Mouse (Mus musculus) spleen, adult 2 months (tissue): ENCODE results near the gene Olfr441. TPM values are rescaled to one million over a fixed set of nuclear protein-coding genes. Genes with fewer than 3 reads are reported as not detected.
"Not testable (repeated sequence)": the region's sequence is repeated elsewhere in the genome, so short reads cannot be mapped to it uniquely, and the experiment has no call there.

Experiments
- DNase-seq, 2 experiments: peaks; one replicate each; pipeline versions ENCODE4 v3.0.0 to v3.0.0-alpha.2; 2012 to 2021; ENCODE audit warnings: low spot score in 2 of 2, low read depth in 1 of 2
- H3K27ac ChIP-seq: fragments of 200-500 bp; 2 replicates; pipeline ENCODE4 v1.5.1; 2012; ENCODE audit warnings: low read length, inconsistent platforms; ENCODE audit not compliant: insufficient read depth
- H3K27me3 ChIP-seq: fragments of 200-500 bp; 2 replicates; pipeline ENCODE4 v1.6.1; 2012; ENCODE audit warnings: mild to moderate bottlenecking, moderate library complexity, low read length, inconsistent platforms; ENCODE audit not compliant: control insufficient read depth, insufficient read depth
- H3K36me3 ChIP-seq: fragments of 200-500 bp; 2 replicates; pipeline ENCODE4 v1.6.1; 2012; ENCODE audit warnings: mild to moderate bottlenecking, low read length, inconsistent platforms; ENCODE audit not compliant: control insufficient read depth, insufficient read depth
- H3K4me1 ChIP-seq: fragments of 200-500 bp; 2 replicates; pipeline ENCODE4 v1.6.1; 2011; ENCODE audit warnings: inconsistent platforms; ENCODE audit not compliant: control insufficient read depth, insufficient read depth, insufficient read length
- H3K4me3 ChIP-seq: fragments of 200-500 bp; 2 replicates; pipeline ENCODE4 v1.5.1; 2011; ENCODE audit warnings: mild to moderate bottlenecking, inconsistent platforms; ENCODE audit not compliant: insufficient read depth, insufficient read length; ENCODE audit errors: extremely low read depth
- CTCF ChIP-seq: fragments of 200-500 bp; IDR thresholded peaks from 2 replicates; pipeline ENCODE4 v1.5.1; 2011; ENCODE audit warnings: mild to moderate bottlenecking, inconsistent platforms; ENCODE audit not compliant: insufficient read depth, insufficient read length, insufficient replicate concordance; ENCODE audit errors: extremely low read depth
- POLR2A ChIP-seq: fragments of 200-500 bp; IDR thresholded peaks from 2 replicates; pipeline ENCODE4 v1.6.1; 2011; ENCODE audit warnings: low read depth, low read length, inconsistent platforms
- WGBS: fragments of 180-500 bp; shearing (Covaris S2); methylation state at CpG from one replicate; pipeline ENCODE4 v1.1.7; 2018; 5-methylcytosine and 5-hydroxymethylcytosine counted together
- polyA plus RNA-seq: library from polyadenylated mRNA; depleted of rRNA; stranded (reverse); fragments of >200 nt; gene quantifications from 2 replicates; pipeline ENCODE4 v1.2.3, GENCODE M21; 2012; rRNA removed

Gene Olfr441
- not detected in 2 replicates for polyA plus RNA-seq

DNA sequence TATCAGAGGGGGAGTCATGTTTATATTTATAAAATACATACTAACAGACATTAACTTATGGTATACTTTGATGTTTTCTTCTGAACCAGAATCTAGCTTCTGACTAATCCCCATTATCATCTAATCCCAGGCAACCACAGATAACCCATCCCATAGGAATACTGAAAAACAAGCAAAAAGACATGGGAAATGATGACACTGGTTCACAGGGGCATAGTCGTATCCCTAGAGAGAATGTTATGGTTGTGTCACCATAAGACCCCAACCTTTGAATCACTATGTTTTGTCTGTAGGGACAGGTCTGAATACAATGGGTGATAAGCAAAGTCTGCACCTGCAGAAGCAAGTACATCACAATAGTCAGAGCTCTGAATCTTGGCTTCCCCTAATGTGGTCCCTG is at the start of gene Olfr441:
TSS of gene Olfr441 (plus strand) at position 301 of the 400 bp plus-strand sequence.
- WGBS = 82% methylated on average over 1 of the region's 1 CpGs
- H3K36me3 ChIP-seq, H3K27me3 ChIP-seq, H3K27ac ChIP-seq, H3K4me3 ChIP-seq, H3K4me1 ChIP-seq, DNase-seq: not testable (repeated sequence)

DNA sequence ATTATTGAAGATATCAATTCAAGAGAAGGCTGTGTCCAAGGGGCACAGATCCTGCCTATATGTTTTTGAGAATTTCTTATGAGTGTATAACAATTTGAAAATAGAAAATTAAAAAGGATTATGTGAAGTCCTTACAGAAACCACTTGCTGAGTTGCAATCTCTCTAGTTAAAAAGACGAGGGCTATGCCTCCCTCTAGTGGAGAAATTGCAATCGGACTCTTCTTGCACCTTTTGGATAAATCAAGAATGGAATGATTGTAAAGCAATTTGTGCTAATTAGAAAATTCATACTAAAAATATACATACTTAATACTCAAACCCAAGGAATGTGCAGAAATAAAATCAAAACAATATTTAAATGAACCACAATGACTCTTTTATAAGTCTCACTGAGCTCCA is 27.4 kb upstream of the Olfr441 start:
- H3K27me3 ChIP-seq = no peaks in the 10 kb centered on the region; the same call in 1 of the 2 replicates
- H3K4me1 ChIP-seq = no peaks in the 10 kb centered on the region
- H3K4me3 ChIP-seq = no peak overlapping the region
- H3K36me3 ChIP-seq = no peaks in the 10 kb centered on the region
- H3K27ac ChIP-seq = no peak overlapping the region
- 9% methylated on average over 2 of the region's 2 CpGs for WGBS
- no peak for DNase-seq
- TF ChIP-seq POLR2A = no peak
- no peak for TF ChIP-seq CTCF

DNA sequence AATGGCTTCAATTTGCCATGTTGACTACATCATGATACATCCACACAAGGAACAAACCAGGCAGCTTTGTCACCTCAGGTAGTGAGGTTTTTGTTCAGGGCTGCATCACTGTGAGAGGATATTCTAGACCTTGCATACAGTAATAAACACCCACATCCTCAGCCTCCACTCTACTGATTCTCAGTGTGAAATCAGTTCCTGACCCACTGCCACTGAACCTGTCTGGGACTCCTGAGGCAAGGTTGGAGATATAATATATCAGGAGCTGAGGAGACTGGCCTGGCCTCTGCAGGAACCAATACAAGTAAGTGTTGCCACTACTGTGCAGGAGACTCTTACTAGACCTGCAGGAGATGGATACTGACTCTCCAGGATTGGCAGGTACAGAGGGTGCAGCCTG is 24.8 kb upstream of the Olfr441 start:
- peak in 1 of 2 experiments; percentile 52 for DNase-seq
- not testable (repeated sequence) for H3K36me3 ChIP-seq, H3K27me3 ChIP-seq, H3K4me1 ChIP-seq, H3K27ac ChIP-seq, H3K4me3 ChIP-seq

DNA sequence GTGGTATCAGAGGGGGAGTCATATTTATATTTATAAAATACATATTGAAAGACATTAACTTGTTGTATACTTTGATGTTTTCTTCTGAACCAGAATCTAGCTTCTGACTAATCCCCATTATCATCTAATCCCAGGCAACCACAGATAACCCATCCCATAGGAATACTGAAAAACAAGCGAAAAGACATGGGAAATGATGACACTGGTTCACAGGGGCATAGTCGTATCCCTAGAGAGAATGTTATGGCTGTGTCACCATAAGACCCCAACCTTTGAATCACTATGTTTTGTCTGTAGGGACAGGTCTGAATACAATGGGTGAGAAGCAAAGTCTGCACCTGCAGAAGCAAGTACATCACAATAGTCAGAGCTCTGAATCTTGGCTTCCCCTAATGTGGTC is 40.1 kb downstream of the Olfr441 start, which contains the start of gene Olfr237-ps1:
TSS of gene Olfr237-ps1 (plus strand) at position 301 of the 400 bp plus-strand sequence.
- H3K4me1 ChIP-seq, H3K27me3 ChIP-seq, H3K36me3 ChIP-seq, H3K27ac ChIP-seq, H3K4me3 ChIP-seq, DNase-seq: not testable (repeated sequence)
- WGBS = 83% methylated on average over 2 of the region's 2 CpGs

DNA sequence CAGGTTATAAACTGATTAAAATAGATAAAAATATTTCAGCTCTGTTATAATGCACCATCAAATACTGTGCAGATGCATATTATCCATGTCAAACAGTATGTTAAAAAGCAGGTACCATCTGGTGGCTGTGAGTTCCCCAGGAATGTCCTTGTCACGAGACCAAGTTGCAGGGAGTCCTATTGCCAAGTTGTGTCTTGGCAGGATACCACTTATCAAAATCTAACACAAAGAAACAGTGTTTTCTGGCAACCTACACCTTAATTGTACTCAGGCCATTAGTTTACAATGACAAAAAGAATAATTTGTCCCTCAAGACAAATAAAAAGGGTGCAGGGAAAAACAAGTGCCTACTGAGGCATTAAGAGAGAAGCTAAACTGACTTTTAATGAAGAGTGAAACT is 53.3 kb downstream of the Olfr441 start:
- no peaks in the 10 kb centered on the region for H3K36me3 ChIP-seq
- no peaks in the 10 kb centered on the region for H3K4me1 ChIP-seq
- H3K27ac ChIP-seq = no peak overlapping the region
- no peaks in the 10 kb centered on the region for H3K27me3 ChIP-seq
- DNase-seq = no peak
- 63% methylated on average over 1 of the region's 1 CpGs for WGBS
- TF ChIP-seq CTCF (no peak), POLR2A (no peak)
- H3K4me3 ChIP-seq = no peak overlapping the region

DNA sequence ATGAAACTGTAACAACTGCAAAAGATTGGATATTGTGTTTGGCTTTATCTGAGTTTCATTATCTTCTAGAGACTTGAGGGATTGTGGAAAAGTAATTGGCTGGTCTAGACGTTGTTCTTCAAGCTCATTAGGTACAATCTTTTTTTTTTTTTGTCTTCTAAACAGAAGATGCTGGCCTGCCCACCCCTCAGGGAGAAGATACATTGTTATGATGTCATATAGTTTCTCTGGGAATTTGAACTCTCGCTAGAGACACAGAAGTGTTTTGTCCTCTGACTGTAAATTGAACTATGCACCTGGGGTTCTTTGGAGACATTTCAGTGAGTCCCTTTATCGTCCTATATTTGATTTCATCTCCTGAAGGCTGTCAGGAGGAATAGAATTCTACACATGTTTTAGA is 56.8 kb downstream of the Olfr441 start, which contains the start of gene Olfr437:
TSS of gene Olfr437 (plus strand) at position 301 of the 400 bp plus-strand sequence.
- Histone ChIP-seq H3K27ac (no peak within 1 kb of the TSS), H3K36me3 (no peaks in the 10 kb centered on the region), H3K4me3 (no peak within 1 kb of the TSS), H3K4me1 (no peaks in the 10 kb centered on the region), H3K27me3 (no peaks in the 10 kb centered on the region)
- TF ChIP-seq POLR2A (no peak), CTCF (no peak)
- no peak for DNase-seq
- 68% methylated on average over 3 of the region's 3 CpGs for WGBS

DNA sequence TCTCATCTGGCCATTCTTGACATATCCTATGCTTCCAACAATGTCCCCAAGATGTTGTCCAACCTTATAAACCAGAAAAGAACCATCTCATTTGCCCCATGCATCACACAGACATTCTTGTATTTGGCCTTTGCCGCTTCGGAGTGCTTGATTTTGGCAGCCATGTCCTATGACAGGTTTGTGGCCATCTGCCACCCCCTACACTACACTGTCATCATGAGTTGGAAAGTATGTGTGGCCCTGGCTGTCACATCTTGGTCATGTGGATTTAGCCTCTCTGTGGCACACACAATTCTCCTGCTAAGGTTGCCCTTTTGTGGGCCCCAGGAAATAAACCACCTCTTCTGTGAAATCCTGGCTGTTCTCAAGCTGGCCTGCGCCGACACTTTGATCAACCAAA is 61.1 kb downstream of the Olfr441 start:
- 96% methylated on average over 4 of the region's 4 CpGs for WGBS
- H3K4me3 ChIP-seq = no peak overlapping the region
- no peak for DNase-seq
- no peaks in the 10 kb centered on the region for H3K27me3 ChIP-seq
- no peak overlapping the region for H3K27ac ChIP-seq
- TF ChIP-seq POLR2A (no peak), CTCF (no peak)
- no peaks in the 10 kb centered on the region for H3K36me3 ChIP-seq
- H3K4me1 ChIP-seq = no peaks in the 10 kb centered on the region

Other genes starting within 250 kb of the Olfr441 start
- gene Olfr448, start 215.9 kb upstream of the Olfr441 start, polyA plus RNA-seq = not detected in 2 replicates
- not detected in 2 replicates for gene Olfr447, start 197.5 kb upstream of the Olfr441 start, polyA plus RNA-seq
- gene Olfr446, start 185.0 kb upstream of the Olfr441 start, polyA plus RNA-seq = not detected in 2 replicates
- not detected in 2 replicates for gene Olfr444, start 157.3 kb upstream of the Olfr441 start, polyA plus RNA-seq
- gene Olfr237-ps1, start 40.2 kb downstream of the Olfr441 start, polyA plus RNA-seq = not detected in 2 replicates
- gene Olfr437, start 56.9 kb downstream of the Olfr441 start, polyA plus RNA-seq = not detected in 2 replicates
- gene Olfr13, start 65.8 kb downstream of the Olfr441 start, polyA plus RNA-seq = not detected in 2 replicates
- not detected in 2 replicates for gene Olfr435, start 90.8 kb downstream of the Olfr441 start, polyA plus RNA-seq
- not detected in 2 replicates for gene Olfr434, start 106.7 kb downstream of the Olfr441 start, polyA plus RNA-seq
- gene Olfr47, start 125.2 kb downstream of the Olfr441 start, polyA plus RNA-seq = not detected in 2 replicates
- gene Arhgef5, start 159.2 kb downstream of the Olfr441 start, polyA plus RNA-seq = 2.4 and 3.0 TPM in 2 replicates
- gene Nobox, start 203.2 kb downstream of the Olfr441 start, polyA plus RNA-seq = 0.13 TPM in 1 of 2 replicates, not detected in the other